Mouse (Mus musculus): ENCODE data around the gene Slc25a22.

DNA sequence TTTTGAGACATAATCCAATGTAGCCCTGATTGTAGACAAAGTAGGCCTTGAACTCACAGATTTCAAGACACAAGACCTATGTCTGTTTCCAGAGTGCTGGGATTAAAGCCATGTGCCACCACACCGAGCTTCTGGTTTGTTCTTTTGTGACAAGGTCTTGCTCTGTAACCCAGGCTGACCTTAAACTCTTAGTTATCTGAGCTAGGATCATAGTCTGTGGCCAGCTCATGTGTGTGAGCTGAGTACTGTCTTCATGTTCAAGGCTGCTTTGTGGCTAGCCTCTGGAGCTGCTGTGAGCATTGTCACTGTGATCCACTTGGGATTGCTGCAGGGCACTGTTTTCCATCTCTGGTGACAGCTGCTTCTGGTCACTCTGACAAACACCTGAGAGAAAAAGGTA lies 42.3 kb downstream of the Slc25a22 start:
- TF ChIP-seq GATA1 (IDR thresholded peaks at IDR 0.05; ENCODE audit: borderline replicate concordance, low read length) (no peak), FLI1 (IDR thresholded peaks at IDR 0.05; ENCODE audit: low read length) (no peak)

All from megakaryocyte, embryonic 14.5 days (primary cell).